Mouse (Mus musculus): Measurements from ENCODE around the gene Fgf22. TPM values are rescaled to one million over a fixed set of nuclear protein-coding genes. Genes with fewer than 3 reads are reported as not detected.
A peak's percentile ranks its signal among the peaks of the same experiment; 100 is the strongest.

Fgf22 gene
- not detected for total RNA-seq (2021)
- long read RNA-seq, experiment 1: 0 reads
- long read RNA-seq, experiment 2: 0 reads

DNA sequence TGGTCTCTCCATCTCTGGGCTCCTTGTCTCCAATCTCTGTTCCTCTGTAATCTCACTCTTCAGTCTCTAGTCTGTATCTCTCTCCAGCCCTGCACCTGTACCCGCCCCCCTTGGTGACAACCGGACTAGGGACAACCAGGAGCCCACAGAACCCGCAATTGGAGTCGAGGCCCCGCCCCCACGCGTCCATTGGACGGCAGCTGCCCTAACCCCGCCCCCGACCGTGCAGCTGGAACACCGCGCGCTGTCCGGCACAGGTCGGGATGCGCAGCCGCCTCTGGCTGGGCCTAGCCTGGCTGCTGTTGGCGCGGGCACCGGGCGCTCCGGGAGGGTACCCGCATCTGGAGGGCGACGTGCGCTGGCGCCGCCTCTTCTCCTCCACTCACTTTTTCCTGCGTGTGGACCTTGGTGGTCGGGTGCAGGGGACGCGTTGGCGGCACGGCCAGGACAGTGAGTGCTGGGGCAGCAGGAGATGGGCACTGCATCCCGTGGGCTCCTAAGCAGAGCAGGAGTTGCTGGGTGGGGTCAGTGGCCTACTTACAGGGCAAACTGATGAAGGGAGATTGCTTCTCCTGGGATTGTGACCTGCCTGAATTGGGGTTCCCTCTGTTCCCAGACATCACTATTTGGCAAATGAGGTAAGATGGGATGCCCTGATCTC, at the start of gene Fgf22:
Gene Fgf22, plus strand, starts transcription at position 221 of the 661 bp plus-strand sequence.
- peak; percentile 77 for DNase-seq

DNA sequence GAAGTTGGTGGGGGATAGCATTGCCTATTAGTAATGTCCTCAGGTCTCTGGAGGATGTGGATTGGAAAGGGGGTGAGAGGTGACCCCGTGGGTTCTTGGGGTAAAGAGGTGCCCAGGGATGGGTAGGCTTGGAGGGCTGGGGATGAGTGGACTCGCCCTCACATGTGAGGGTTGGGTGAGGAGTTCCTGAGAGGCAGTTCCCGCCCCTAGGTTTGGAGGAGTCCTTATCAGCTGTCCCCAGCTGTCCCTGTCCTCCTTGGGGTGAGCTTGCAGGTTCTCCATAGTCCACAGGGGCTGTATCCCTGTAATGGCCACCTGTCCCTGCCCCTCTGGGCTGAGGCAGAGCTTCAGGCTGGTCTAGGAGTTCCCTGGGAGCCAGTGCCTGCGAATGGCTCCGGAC, 48.9 kb upstream of the Fgf22 start:
- no peak for DNase-seq

DNA sequence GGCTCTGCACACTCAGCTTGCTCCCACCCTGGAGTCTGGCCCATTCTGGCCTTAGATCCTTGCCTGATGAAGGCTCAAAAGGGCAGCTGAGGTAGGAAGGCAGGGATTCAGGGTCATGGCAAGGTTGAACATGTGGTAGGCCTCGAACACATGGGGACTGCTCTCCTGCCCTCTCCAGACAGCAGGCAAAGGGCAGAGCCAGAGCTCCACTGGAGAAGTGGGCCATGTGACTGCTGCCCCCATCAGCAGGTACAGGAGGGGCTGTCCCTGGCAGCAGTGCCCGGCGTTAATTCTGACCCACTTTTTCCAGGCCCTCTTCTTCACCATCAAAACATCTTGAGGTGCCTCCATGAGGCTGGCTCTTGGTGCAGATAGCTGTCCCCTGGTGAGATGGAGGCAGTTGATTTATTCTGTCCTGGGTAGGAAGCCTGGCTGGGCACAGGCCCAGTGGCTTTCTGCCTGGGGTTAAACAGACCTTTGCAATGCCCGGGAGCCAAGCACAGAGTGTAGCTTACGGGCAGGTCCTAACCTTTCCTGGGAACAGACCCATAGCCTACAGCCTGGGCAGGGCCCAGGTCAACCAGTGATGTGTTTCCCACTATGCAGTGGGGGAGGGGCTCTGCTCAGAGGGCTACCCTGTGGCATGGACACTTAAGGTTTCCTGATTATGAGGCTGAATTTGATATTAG, 48.3 kb upstream of the Fgf22 start:
- no peak for DNase-seq

DNA sequence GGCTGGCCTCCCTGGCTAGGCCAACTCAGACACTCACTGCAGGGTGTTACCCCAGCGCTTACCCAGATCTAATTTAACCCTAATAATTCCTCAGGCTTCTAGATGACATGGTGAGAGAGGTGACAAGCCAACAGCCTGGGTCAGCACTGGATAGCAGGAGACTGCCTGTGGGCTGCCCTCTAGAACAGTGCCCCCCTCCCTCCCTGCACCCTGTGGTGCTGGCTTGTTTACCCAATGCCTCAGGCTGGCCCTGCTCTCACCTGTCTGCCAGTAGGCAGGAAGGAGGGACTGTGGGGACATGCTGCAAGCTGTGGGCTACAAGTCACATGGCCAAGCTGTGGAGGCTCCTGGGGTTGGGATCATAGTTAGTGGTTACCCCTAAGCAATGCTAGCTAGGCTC, 47.7 kb upstream of the Fgf22 start:
- DNase-seq: no peak

GRCm38 (mm10) chr10:79707759-79708158, 47.1 kb upstream of the Fgf22 start:
- DNase-seq: no peak

DNA sequence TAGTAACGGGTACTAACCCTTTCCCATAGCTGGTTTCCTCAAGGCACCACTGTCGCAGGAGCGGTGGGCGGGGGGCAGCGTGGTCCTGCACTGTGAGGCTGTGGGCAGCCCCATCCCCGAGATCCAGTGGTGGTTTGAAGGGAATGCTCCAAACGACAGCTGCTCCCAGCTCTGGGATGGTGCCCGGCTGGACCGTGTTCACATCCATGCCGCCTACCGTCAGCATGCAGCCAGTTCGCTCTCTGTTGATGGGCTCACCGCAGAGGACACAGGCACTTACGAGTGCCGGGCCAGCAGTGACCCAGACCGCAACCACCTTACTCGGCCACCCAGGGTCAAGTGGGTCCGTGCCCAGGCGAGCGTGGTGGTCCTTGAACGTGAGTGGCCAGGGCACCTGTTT, 46.2 kb upstream of the Fgf22 start:
- DNase-seq: no peak

- DNase-seq: no peak
These were observed 45.6 kb upstream of the Fgf22 start for GRCm38 (mm10) chr10:79709307-79709706.

- DNase-seq: no peak
These were observed 42.8 kb upstream of the Fgf22 start for GRCm38 (mm10) chr10:79712029-79712428.

DNA sequence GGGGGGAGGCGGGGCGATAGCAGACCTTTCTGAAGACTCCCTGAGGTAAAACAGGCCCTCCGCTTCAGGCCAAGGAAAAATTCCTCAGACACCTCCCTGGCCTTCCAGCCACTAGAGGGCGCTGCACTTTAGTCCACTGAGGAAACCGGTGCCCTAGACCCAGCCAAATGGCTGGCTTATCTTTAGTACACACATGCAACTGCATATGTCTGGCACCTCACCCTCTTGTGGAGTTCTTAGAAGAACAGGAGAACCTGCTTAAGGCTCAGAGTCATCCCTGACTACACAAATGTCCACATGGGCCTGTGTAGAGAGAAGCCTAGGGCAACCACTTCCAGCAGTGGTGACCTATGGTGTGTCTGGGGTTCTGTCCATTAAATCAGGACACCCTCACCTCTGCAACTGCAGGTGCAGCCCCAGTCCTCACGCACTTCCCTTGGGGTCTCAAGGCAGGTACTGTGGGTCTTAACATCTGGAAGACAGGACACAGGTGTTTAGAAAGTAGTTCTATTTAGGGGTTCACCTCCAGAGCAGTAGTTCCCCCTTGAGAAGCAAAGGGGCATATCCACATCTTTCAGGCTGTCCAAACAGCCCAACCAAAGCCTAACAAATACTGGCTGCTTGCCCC, 42.3 kb upstream of the Fgf22 start:
- DNase-seq: peak; percentile 86

- no peak for DNase-seq
These were observed 41.7 kb upstream of the Fgf22 start for GRCm38 (mm10) chr10:79713163-79713562.

DNA sequence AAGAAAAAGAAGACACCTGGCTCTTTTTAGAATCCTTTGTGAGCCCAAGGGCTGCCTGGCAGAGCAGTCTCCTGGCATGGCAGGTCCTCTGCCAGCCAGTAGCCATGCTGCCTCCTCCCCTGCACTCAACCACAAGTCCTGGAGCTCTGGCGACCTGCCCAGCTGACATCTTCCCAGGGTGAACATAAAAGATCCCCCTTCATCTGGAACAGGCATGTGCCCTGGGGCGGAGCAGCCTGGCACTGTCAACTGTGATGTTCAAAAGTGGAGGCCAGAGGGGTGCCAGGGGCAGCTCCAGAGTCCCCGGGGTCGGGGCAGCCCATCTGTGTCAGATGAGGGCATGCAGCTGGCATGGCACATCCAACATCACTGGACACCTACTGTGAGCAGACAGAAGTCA, 39.9 kb upstream of the Fgf22 start:
- no peak for DNase-seq

GRCm38 (mm10) chr10:79716254-79716987, 38.5 kb upstream of the Fgf22 start, which contains the start of gene Hcn2:
Hcn2 (plus strand) TSS chr10:79716634.
- DNase-seq: no peak

DNA sequence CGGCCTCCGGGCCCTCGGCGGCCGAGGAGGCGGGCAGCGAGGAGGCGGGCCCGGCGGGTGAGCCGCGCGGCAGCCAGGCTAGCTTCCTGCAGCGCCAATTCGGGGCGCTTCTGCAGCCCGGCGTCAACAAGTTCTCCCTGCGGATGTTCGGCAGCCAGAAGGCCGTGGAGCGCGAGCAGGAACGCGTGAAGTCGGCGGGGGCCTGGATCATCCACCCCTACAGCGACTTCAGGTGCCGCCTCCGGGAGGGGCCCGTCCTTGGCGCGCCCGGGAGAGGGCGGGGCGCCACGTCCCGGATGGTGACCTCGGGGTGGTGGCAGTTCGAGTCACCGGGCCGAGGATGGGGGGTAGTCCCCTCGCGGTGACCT, 37.9 kb upstream of the Fgf22 start:
- DNase-seq: no peak

DNA sequence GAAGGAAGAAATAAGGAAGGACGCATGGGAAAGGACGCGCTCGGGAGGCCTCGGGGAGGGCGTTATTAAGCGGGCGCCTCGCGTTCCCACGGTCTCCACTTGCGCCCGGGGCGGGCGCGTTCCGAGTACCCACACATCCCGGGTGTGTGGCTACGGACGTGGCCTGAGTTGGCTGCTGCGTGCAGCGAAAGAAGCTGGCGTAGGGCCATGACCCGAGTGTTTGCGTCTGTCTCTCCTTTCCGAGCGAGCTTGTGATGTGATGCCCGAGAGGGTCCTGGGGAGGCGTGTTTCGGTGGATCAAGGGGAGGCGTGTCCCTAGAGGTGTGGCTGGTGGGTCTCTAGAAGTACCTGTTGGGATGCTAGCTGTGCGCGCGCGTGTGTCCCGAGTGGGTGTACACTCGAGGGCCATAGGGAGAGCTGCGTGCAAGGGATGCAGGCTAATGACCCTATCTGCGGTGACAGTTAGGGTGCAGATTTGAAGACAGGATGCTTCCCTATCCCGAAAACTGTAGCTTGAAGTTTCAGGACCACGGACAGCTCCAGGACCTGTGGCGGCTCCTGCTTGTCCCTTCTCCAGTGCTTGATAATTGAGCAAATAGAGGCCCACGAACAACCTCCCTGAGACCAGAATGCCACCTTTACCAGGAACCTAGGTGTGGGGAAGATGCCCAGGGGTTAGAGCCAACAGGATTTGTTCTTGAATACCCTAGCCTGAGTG, 37.1 kb upstream of the Fgf22 start:
- peak; percentile 80 for DNase-seq

- DNase-seq: no peak
These were observed 33.8 kb upstream of the Fgf22 start for GRCm38 (mm10) chr10:79721089-79721488.

DNA sequence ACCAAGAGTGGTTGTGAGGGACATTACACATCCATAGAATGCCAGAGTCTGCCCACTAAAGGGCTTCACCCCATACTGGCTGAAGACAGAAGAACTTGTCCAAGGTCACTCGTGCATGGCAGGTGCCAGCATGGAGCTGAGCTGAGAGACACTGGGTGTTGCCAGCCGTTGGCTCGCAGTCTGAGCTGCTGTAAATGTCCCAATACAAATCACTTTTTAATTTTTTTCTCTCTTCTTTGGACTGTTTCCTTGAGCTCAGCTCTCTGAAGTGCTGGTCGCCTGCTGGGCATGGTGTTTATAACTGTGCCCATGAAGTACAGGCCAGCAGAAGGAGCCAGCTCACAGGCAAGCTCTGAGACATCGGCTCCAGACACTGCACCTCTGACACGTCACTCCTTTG, 31.8 kb upstream of the Fgf22 start:
- DNase-seq: no peak

DNA sequence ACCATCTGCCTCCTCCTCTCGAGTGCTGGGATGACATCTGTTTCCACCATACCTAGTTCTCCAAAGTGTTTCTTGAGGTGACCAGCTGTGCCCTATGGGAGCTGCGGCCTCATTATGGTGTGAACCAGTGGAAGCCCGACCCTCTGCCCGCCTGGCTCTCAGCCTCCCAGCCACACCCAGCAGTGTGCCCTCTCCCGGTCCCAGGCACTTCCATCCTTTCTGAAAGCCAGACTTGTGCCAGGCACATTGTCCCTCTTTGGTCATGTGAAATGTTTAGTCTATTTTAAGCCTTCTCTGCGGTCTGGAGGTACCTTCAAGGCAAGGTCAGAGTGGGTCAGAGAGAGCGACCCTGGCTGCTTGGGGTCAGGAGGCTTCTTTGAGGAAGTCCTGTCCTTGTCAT, 31.2 kb upstream of the Fgf22 start:
- no peak for DNase-seq

DNA sequence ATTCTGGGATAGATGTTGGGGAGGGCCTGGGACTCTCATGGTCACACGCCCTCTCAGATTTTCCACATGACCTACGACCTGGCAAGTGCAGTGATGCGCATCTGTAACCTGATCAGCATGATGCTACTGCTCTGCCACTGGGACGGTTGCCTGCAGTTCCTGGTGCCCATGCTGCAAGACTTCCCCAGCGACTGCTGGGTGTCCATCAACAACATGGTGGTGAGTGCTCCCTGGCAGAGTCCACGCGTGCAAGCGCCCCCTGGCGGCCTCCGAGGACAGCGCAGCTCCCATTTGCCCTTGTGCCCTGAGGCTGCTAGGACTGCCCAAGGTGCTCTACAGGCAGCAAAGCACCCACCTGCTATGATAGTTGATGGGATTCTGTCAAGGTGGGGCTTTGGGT, 28.8 kb upstream of the Fgf22 start:
- DNase-seq: peak; percentile 62

DNA sequence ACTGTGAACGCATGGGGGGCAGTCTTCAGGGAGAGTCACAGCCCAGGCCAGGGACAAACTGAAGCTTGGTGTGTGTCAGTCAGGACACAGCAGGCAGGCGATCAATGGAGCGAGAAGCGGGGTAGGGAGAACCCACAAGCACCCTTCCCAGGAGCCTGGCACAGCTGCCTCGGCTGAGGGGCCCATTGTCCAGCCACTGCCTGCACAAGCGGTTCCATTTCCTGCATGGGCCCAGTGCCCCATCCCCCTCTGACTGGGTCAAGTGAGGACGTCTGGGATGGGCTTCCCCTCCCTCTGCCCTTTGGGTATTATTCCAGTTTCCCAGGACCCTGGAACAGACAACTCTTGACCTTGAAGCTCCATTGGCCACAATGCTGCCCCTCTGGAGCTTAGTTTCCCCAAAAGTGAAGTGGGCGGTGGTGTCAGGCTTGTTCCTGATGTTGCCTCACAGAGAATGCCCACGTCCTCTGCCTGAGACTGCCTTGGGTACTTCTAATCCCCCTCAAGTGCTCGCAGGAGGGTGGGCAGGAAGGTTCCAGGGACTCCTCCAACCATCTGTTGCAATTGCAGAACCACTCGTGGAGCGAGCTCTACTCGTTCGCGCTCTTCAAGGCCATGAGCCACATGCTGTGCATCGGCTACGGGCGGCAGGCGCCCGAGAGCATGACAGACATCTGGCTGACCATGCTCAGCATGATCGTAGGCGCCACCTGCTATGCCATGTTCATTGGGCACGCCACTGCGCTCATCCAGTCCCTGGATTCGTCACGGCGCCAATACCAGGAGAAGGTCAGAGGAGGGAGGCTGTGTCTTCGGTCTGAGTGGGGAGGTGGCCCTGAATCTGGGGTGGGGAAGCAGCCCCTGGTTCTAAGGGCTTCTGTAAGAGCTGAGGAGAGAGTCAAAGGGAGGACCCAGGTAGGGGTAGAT, 26.3 kb upstream of the Fgf22 start:
- no peak for DNase-seq

- DNase-seq: peak; percentile 49
These were observed 25.4 kb upstream of the Fgf22 start for GRCm38 (mm10) chr10:79729357-79729965.

GRCm38 (mm10) chr10:79732500-79732899, 22.4 kb upstream of the Fgf22 start:
- no peak for DNase-seq

Measured in gastrocnemius, postnatal 10 days (tissue).